Mouse (Mus musculus) hindbrain, embryonic 13.5 days (tissue): ENCODE data around the gene Dennd4c. TPM values are rescaled to one million over a fixed set of nuclear protein-coding genes. Genes with fewer than 3 reads are reported as not detected.

Experiments used
- ATAC-seq: fragments of 200-750 bp; cut with Nextera tagmentation; 2 replicates; pipeline ENCODE4 v1.8.0; 2017; ENCODE audit warnings: moderate TSS enrichment; ENCODE audit not compliant: low FRiP score
- H3K27ac ChIP-seq: fragments of 300-500 bp; sonication (generic); 2 replicates; pipeline ENCODE4 v1.5.1; 2015; ENCODE audit warnings: inconsistent platforms, mild to moderate bottlenecking, moderate library complexity
- H3K27me3 ChIP-seq: fragments of 300-500 bp; sonication (generic); 2 replicates; pipeline ENCODE4 v1.6.1; 2015; ENCODE audit warnings: mild to moderate bottlenecking, inconsistent platforms
- H3K36me3 ChIP-seq: fragments of 300-500 bp; sonication (generic); 2 replicates; pipeline ENCODE4 v1.6.1; 2015; ENCODE audit warnings: mild to moderate bottlenecking, inconsistent platforms
- H3K4me1 ChIP-seq: fragments of 300-500 bp; sonication (generic); replicated peaks from 2 replicates; pipeline ENCODE4 v1.6.1; 2015; ENCODE audit warnings: inconsistent platforms
- H3K4me2 ChIP-seq: fragments of 300-500 bp; sonication (generic); 2 replicates; pipeline ENCODE4 v1.6.1; 2015; ENCODE audit warnings: inconsistent platforms, mild to moderate bottlenecking, moderate library complexity
- H3K4me3 ChIP-seq: fragments of 300-500 bp; sonication (generic); 2 replicates; pipeline ENCODE4 v1.5.1; 2015; ENCODE audit warnings: mild to moderate bottlenecking, inconsistent platforms
- H3K9ac ChIP-seq: fragments of 300-500 bp; sonication (generic); 2 replicates; pipeline ENCODE4 v1.6.1; 2015; ENCODE audit warnings: mild to moderate bottlenecking, inconsistent platforms
- H3K9me3 ChIP-seq: fragments of 300-500 bp; sonication (generic); 2 replicates; pipeline ENCODE4 v1.6.1; 2016; ENCODE audit warnings: inconsistent platforms
- WGBS: fragments of 180-500 bp; shearing (Covaris S2); methylation state at CpG from one replicate; pipeline ENCODE4 v1.1.7; 2015; 5-methylcytosine and 5-hydroxymethylcytosine counted together
- polyA plus RNA-seq: library from polyadenylated mRNA; unstranded; fragments of >200 nt; fragmentation: Nextera tagmentation; extraction: Ambion mirVana; gene quantifications from 2 replicates; pipeline ENCODE4 v1.2.1, GENCODE M21; 2015

Dennd4c gene
- 3.6 and 5.4 TPM in 2 replicates for polyA plus RNA-seq

DNA sequence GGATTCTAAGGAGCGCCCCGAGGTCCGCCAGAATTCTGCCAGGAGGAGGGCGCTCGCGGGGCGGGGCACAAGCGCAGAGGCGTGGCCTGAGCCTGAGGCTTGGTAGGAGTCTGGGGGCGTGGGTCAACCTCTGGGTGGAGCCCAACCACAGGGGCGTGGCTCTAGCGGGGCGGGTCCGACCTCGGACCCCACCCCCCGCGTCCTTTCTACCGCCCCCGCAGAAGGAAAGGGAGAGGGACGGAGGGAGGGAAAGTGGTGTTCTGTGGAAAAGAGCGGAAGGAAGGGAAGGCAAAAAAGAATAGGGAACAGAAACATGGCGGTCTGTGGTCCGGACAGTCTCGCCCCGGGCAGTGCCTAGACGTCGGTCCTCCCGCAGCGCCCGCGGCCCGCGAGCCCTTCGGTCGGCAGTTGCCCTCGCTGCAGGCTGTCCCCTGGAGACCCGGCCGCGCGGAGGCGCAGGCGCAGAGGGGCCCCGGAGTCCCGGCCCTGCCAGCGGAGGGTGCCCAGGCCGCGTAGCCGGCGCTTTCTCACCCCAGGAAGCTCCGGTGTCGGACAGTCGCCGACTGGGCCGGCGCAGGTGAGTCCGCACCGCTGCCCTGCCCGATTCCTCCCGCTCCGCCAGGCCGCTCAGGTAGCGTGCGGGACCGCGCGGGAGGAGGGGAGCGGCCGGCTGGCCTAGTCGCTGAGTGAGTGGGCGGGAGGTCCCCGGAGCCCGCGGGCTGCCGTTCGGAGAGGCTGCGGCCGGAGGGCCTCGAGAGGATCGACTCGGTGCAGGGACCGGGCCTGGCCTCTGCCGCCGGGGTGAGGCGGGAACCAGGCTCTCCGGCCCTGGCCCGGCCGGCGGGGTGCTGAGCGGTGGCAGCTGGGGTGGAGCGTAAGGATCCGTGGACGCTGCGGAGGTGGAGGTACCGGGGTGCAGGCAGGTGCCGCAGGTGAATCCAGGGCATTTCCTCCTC lies at the start of gene Dennd4c:
TSS of gene Dennd4c (plus strand) at position 220 of the 956 bp plus-strand sequence.
- Histone ChIP-seq H3K4me3 (peak within 1 kb of the TSS; percentile 98), H3K4me1 (peaks cover 14% of the 10 kb centered on the region), H3K27ac (peak within 1 kb of the TSS; percentile 83), H3K9ac (peak within 1 kb of the TSS; percentile 95), H3K27me3 (no peaks in the 10 kb centered on the region), H3K9me3 (no peaks in the 10 kb centered on the region), H3K4me2 (peak within 1 kb of the TSS; percentile 85), H3K36me3 (no peaks in the 10 kb centered on the region)
- under 1% methylated on average over 93 of the region's 95 CpGs for WGBS
- ATAC-seq: peak; percentile 96

DNA sequence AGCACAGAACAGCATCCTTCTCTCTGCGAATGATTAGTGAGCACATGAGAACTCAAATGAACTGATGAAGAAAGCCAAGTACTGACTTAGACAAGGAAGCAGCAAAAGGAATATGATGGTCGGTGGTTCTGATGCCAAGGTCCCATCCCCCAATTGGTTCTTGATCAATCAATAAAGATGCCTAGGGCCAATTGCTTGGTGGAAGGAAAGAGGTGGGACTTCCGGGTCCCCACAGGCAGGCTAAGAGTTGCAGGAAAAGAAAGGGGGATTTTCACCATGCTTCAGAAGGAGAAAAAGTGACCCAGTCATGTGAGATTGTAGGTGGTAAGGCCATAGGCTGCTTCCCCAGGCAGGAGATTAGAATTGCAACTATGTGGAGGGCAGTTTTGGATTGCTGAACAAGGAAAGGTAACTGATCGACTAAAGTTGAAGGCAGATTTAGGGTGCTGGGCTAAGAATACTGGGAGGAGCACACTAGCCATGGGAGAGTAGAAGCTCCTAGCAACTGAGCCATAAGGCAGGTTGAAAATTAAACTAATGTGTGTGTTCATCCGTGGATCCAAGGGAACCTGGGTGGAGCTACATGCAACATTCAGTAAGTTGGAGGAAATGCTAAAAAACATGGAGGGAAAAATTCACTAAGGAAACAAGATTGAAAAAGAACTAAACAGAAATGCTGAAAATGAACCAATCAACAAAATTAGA lies 49.0 kb upstream of the Dennd4c start:
- ATAC-seq: no peak
- 75% methylated on average over 5 of the region's 5 CpGs for WGBS
- H3K27ac ChIP-seq: no peak overlapping the region

DNA sequence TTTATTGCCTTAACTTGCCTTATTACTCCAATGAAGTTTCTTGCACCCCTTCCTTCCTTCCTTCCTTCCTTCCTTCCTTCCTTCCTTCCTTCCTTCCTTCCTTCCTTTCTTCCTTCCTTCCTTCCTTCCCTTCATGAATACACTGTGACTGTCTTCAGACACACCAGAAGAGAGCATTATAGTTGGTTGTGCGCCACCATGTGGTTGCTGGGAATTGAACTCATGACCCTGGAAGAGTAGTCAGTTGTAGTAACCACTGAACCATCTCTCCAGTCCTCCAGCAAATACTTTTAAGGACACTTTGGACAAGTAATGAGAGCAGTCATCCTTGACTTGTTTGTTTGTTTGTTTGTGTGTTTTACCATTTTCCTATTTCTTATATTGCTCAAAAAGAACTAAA lies 39.6 kb upstream of the Dennd4c start:
- H3K27ac ChIP-seq: no peak overlapping the region
- H3K4me3 ChIP-seq: no peak overlapping the region
- H3K36me3 ChIP-seq: no peaks in the 10 kb centered on the region
- H3K4me1 ChIP-seq: no peaks in the 10 kb centered on the region
- H3K4me2 ChIP-seq: no peak overlapping the region
- 35% methylated on average over 1 of the region's 1 CpGs for WGBS
- no peak overlapping the region for H3K9ac ChIP-seq
- no peaks in the 10 kb centered on the region for H3K27me3 ChIP-seq
- ATAC-seq: no peak
- H3K9me3 ChIP-seq: no peaks in the 10 kb centered on the region

More for the DNA sequence above, 49.0 kb upstream of the Dennd4c start:
- Histone ChIP-seq H3K4me1 (no peaks in the 10 kb centered on the region), H3K9ac (no peak overlapping the region), H3K4me2 (no peak overlapping the region), H3K27me3 (no peaks in the 10 kb centered on the region), H3K9me3 (no peaks in the 10 kb centered on the region), H3K36me3 (no peaks in the 10 kb centered on the region), H3K4me3 (no peak overlapping the region)

DNA sequence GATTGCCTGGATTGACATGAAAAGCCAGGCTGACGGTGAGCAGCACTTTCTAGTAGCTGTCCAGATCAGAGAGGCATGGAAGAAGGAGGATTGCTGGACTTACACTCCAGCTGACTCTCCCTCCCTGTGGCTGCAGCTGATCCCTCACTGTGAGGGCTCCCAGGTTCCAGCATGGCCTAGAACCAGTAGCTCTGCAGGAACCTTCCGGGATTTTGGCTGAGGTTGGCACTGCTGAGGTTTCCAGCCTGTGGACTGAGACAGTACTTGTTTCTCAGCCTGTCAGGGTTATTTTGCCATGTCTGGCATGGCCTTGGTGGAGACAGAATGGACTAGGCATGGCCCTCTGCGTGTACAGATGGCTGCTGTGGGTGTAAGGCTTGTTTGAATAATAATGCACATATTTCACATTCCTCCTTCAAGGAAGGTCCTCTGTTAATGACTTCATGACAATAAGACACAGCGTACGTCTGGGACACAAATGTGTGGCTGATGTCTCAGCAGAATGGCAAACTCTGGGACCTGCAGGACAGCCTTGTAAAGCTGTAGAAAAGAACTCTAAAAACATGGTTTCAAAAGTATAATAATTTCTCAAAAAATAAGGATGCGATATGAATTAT lies 38.2 kb upstream of the Dennd4c start:
- H3K4me2 ChIP-seq: no peak overlapping the region
- H3K27me3 ChIP-seq: no peaks in the 10 kb centered on the region
- no peak overlapping the region for H3K4me3 ChIP-seq
- no peaks in the 10 kb centered on the region for H3K9me3 ChIP-seq
- no peak overlapping the region for H3K9ac ChIP-seq
- H3K36me3 ChIP-seq: no peaks in the 10 kb centered on the region
- no peak for ATAC-seq
- no peak overlapping the region for H3K27ac ChIP-seq
- WGBS: 57% methylated on average over 6 of the region's 6 CpGs
- no peaks in the 10 kb centered on the region for H3K4me1 ChIP-seq

DNA sequence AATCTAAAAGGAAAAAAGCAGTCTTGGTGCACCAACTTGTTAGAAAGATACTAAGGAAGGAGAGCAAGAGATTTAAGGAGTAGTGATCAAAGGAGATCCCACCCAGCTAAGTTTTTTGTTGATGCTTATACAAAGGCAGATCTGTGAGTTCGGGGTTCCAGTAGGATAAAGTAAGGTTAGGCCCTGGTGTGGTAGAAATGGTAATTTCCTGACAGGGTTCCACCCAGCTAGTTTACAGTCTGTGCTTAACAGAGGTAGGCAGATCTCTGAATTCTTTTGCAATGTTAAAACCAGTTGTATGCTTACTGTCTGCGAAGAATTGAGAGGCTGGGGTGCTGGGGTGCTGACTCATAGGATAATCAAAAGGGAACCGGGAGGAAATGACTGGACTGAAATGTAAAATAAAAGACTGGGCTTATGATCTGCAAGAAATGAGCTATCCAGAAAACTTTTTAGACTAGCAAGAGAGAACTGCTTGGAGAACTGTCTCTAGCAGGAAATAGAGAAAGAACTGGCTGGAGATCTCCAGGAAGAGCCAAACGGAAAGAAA lies 37.6 kb upstream of the Dennd4c start:
- no peak for ATAC-seq

DNA sequence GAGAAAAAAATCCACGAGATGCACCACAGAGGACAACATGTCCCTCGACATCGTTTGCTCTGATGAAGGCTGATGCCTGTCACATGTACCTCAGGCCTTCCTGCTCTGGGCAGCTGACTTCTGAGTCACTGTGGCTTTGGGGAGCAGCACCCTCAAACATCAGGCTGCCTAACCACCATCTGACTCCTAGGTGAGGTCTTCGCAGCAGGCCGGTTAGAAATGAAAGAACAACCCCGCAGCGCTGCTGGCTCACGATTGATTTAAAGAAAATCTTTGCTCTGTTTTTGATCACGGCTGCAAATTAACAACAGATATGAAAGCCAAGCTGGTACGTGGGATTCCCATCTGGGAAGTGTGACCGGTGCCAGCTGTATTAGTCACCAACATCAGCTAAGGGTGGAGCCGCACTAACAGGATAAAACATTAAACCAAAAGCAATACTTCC lies 35.6 kb upstream of the Dennd4c start:
- H3K27me3 ChIP-seq: no peaks in the 10 kb centered on the region
- H3K4me3 ChIP-seq: no peak overlapping the region
- ATAC-seq: no peak
- 90% methylated on average over 12 of the region's 12 CpGs for WGBS
- no peaks in the 10 kb centered on the region for H3K36me3 ChIP-seq
- H3K27ac ChIP-seq: no peak overlapping the region
- no peaks in the 10 kb centered on the region for H3K4me1 ChIP-seq
- no peak overlapping the region for H3K4me2 ChIP-seq
- no peaks in the 10 kb centered on the region for H3K9me3 ChIP-seq
- H3K9ac ChIP-seq: no peak overlapping the region

More for the DNA sequence above, 37.6 kb upstream of the Dennd4c start:
- Histone ChIP-seq H3K9ac (no peak overlapping the region), H3K27me3 (no peaks in the 10 kb centered on the region), H3K4me2 (no peak overlapping the region), H3K36me3 (no peaks in the 10 kb centered on the region), H3K4me3 (no peak overlapping the region), H3K4me1 (no peaks in the 10 kb centered on the region), H3K27ac (no peak overlapping the region), H3K9me3 (no peaks in the 10 kb centered on the region)
- WGBS: 67% methylated on average over 4 of the region's 4 CpGs

DNA sequence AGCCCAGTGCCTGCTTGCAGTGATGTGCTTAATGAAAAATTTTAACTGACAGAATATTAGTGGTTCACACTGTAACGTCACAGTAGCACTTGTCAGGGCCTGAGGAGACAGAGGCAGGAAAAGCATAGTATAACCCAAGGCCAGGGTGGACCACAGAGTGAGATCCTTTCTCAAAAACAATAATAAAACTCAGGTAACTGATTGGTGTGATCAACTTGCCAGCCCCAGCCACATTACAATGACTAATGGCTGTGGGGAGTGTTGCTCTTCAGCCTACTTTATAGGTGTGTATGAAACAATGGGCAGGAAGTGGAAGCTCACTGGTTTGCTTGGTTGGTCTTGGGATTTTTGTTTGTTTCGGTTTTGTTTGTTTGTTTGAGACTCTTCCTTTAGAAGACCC lies 34.8 kb upstream of the Dennd4c start:
- Histone ChIP-seq H3K4me3 (no peak overlapping the region), H3K27ac (no peak overlapping the region), H3K9ac (no peak overlapping the region), H3K4me1 (no peaks in the 10 kb centered on the region), H3K4me2 (no peak overlapping the region), H3K9me3 (no peaks in the 10 kb centered on the region), H3K36me3 (no peaks in the 10 kb centered on the region), H3K27me3 (no peaks in the 10 kb centered on the region)
- no peak for ATAC-seq
- 82% methylated on average over 2 of the region's 2 CpGs for WGBS

DNA sequence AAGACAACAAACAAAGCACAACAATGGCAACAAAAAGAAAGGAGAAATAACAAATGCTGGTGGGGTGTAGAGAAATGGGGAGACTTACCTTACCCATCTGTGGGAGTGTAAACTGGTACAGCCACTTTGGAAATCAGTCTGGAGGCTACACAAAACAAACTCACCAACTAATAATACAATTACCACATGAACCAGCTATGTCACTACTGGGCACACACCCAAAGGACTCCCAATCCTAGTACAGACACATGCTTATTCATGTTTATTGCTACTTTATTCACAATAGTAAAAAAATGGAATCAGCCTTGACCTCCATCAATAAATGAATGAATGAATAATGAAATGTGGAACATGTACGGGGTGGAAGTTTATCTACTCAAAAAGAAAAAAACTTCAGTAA lies 33.0 kb upstream of the Dennd4c start:
- WGBS: 91% methylated on average over 1 of the region's 1 CpGs

DNA sequence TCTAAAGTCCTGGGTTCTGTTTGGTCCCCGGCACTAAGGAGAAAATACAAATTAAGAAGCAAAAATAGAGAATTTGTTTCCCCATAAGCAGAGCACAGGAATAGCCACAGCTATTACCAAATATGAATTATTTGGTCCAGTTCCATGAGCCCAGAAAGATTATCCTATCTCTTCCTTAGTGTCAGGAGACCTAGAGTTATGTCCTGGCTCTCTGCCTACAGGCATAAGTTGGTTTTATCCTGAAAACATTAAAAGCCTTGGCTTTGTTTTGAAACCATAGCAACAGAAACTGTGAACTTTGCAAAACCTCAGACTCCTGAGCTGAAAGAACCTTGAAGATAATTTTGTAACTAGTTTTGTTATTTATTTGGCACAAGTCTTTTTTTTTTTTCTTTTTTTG lies 31.2 kb upstream of the Dennd4c start:
- 83% methylated on average over 1 of the region's 1 CpGs for WGBS
- H3K9ac ChIP-seq: no peak overlapping the region
- no peak for ATAC-seq

More for the DNA sequence above, 33.0 kb upstream of the Dennd4c start:
- Histone ChIP-seq H3K4me3 (no peak overlapping the region), H3K4me2 (no peak overlapping the region), H3K9ac (no peak overlapping the region), H3K36me3 (no peaks in the 10 kb centered on the region), H3K4me1 (no peaks in the 10 kb centered on the region), H3K27ac (no peak overlapping the region), H3K9me3 (no peaks in the 10 kb centered on the region), H3K27me3 (no peaks in the 10 kb centered on the region)
- ATAC-seq: no peak

DNA sequence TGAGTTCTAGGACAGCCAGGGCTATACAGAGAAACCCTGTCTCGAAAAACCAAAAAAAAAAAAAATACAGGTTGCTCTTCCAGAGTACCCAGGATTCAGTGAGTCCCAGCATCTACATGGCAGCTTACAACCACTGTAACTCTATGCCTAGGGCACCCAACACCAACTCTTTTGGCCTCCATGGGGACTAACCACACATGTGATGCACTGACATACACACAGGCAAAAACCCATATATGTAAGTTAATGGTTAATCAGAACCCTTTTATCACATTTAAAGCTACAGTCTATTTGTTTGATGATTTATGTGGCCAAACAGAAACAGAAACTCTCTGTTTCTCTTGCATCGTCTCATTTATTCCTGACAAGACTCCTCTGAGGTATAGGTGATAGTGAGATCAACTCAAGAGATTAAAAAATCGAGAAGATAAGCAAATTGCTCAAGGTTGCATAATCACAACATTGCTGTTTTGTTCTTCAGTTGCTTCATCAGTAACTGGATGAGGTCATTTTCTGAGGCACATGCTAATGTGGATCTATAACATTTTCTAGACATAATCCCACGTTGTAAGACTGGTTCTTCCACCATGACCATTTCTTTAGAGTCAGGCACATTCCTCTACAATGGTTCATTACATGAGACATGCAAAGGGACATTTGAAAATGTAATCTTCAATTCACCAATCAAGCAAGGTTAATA lies 29.3 kb upstream of the Dennd4c start:
- Histone ChIP-seq H3K27ac (no peak overlapping the region), H3K9ac (no peak overlapping the region), H3K4me3 (no peak overlapping the region), H3K4me2 (no peak overlapping the region), H3K9me3 (no peaks in the 10 kb centered on the region), H3K36me3 (no peaks in the 10 kb centered on the region), H3K27me3 (no peaks in the 10 kb centered on the region), H3K4me1 (no peaks in the 10 kb centered on the region)
- 82% methylated on average over 4 of the region's 4 CpGs for WGBS
- no peak for ATAC-seq

More for the DNA sequence above, 31.2 kb upstream of the Dennd4c start:
- no peak overlapping the region for H3K4me2 ChIP-seq
- no peaks in the 10 kb centered on the region for H3K9me3 ChIP-seq
- H3K4me3 ChIP-seq: no peak overlapping the region
- H3K27me3 ChIP-seq: no peaks in the 10 kb centered on the region
- no peaks in the 10 kb centered on the region for H3K4me1 ChIP-seq
- H3K36me3 ChIP-seq: no peaks in the 10 kb centered on the region
- no peak overlapping the region for H3K27ac ChIP-seq

DNA sequence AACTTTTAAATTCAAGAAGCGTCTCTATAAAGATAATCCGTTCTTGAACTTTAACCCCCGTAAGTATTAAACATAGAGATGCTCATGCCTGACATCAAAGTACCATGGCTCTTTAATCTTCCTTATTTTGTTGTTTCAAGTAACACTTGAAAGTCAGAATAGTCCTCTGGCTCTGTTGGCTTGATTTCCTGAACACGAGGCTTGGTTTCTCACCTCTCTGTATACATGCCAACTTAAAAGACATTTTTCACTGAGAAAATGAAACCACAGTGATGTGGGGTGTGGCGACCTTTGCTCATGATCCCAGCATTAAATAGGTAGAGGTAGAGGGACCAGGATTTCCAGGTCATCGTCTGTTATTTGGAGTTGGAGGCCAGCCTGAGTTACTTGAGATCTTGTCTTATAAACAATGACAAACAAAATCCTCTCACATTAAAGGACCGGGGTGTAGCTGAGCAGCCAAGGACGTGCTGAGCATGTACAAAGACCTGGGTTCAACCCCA lies 26.4 kb upstream of the Dennd4c start:
- H3K27ac ChIP-seq: no peak overlapping the region
- no peak for ATAC-seq
- no peak overlapping the region for H3K4me2 ChIP-seq
- no peaks in the 10 kb centered on the region for H3K4me1 ChIP-seq
- H3K9me3 ChIP-seq: no peaks in the 10 kb centered on the region
- no peaks in the 10 kb centered on the region for H3K36me3 ChIP-seq
- WGBS: 83% methylated on average over 8 of the region's 8 CpGs
- H3K4me3 ChIP-seq: no peak overlapping the region
- no peaks in the 10 kb centered on the region for H3K27me3 ChIP-seq
- no peak overlapping the region for H3K9ac ChIP-seq
